Mouse (Mus musculus): ENCODE measurements at regions not wholly inside any gene's neighbourhood (a gene's known extent, or its start where the extent isn't known, plus 50 kb on each side); places are given as distances from the start of the nearest gene placed in this dataset.

- TF ChIP-seq CTCF (IDR thresholded peaks at IDR 0.05; ENCODE audit: extremely low read depth, insufficient read depth, insufficient read length, insufficient replicate concordance) (no peak), POLR2A (IDR thresholded peaks at IDR 0.05; ENCODE audit: low read depth, low read length) (no peak)
Measured at GRCm38 (mm10) chr16:50942291-50942690, 351.3 kb upstream of the Ccdc54 start.
